In genomic region chr6:30958736-30959540, GRCm38 (mm10) we compare ENCODE assay signal across 8 mouse cellular contexts. TPM values are rescaled to one million over a fixed set of nuclear protein-coding genes. Genes with fewer than 3 reads are reported as not detected.
DNase-seq lines count a peak whose midpoint lies in the region; ATAC-seq and TF ChIP-seq lines count a peak whose summit lies in the region.
"Had no signal": no experiment of that assay in that cellular context is flagged by ENCODE, and none has a peak within 500 bp of the region (broad histone marks: within the 10 kb centered on the region; RNA-seq: fewer than 3 reads in every experiment).

Klf14 (minus strand) TSS chr6:30959078.

- H3K9ac ChIP-seq in ES-E14 (ENCODE audit: insufficient read depth, low read depth, low read length, poor library complexity, severe bottlenecking): peak within 1 kb of the TSS; percentile 39
- 0 out of 2 replicates have a peak within 1 kb of the TSS, but pooled peaks have one; percentile 22 for H3K9ac ChIP-seq in forebrain, embryonic 16.5 days (replicated peaks; ENCODE audit: low read depth, low read length)
- 0 out of 2 replicates have a peak within 1 kb of the TSS, but pooled peaks have one; percentile 24 for H3K9ac ChIP-seq in hindbrain, embryonic 16.5 days (ENCODE audit: low read depth, low read length)
- peak within 1 kb of the TSS; percentile 55 for H3K9ac ChIP-seq in lung, embryonic 16.5 days (ENCODE audit: low read length)
- H3K9ac ChIP-seq in stomach, embryonic 15.5 days: no peak within 1 kb of the TSS

- peak within 1 kb of the TSS; percentile 56 for H3K4me2 ChIP-seq in forebrain, embryonic 16.5 days (ENCODE audit: low read length)
- peak within 1 kb of the TSS; percentile 69 for H3K4me2 ChIP-seq in hindbrain, embryonic 16.5 days (ENCODE audit: low read length)
- peak within 1 kb of the TSS; percentile 93 for H3K4me2 ChIP-seq in lung, embryonic 16.5 days (ENCODE audit: low read depth, low read length)
- H3K4me2 ChIP-seq in stomach, embryonic 15.5 days: peak within 1 kb of the TSS; percentile 93

- no peak within 1 kb of the TSS for H3K27ac ChIP-seq in ES-E14 (ENCODE audit: insufficient read depth, low read depth, low read length, poor library complexity, severe bottlenecking)
- no peak within 1 kb of the TSS for H3K27ac ChIP-seq in forebrain, embryonic 16.5 days (ENCODE audit: low read length)
- H3K27ac ChIP-seq in hindbrain, embryonic 16.5 days (ENCODE audit: low read depth, low read length): no peak within 1 kb of the TSS
- no peak within 1 kb of the TSS for H3K27ac ChIP-seq in lung, embryonic 16.5 days (ENCODE audit: low read length)
- peak within 1 kb of the TSS; percentile 21; the same call in 1 of the 2 replicates for H3K27ac ChIP-seq in stomach, embryonic 15.5 days

- H3K9me3 ChIP-seq in ES-E14 (ENCODE audit: control insufficient read depth, insufficient read depth, low read depth, low read length): no peaks in the 10 kb centered on the region
- H3K9me3 ChIP-seq in forebrain, embryonic 16.5 days (ENCODE audit: control insufficient read depth, low read length): peaks cover 29% of the 10 kb centered on the region
- H3K9me3 ChIP-seq in hindbrain, embryonic 16.5 days (ENCODE audit: control insufficient read depth, low read length): peaks cover 39% of the 10 kb centered on the region
- peaks cover 24% of the 10 kb centered on the region for H3K9me3 ChIP-seq in lung, embryonic 16.5 days (ENCODE audit: control insufficient read depth, low read length)
- H3K9me3 ChIP-seq in stomach, embryonic 15.5 days: peaks cover 22% of the 10 kb centered on the region

- in situ Hi-C loops in ES-E14 (cut with MboI; ENCODE audit: low sequenced_read_pairs in 2 of 2, unreplicated experiment in 2 of 2): no loop called here

- under 1% methylated on average over 66 of the region's 75 CpGs for WGBS in forebrain, embryonic 16.5 days
- WGBS in hindbrain, embryonic 16.5 days: under 1% methylated on average over 50 of the region's 75 CpGs
- under 1% methylated on average over 73 of the region's 75 CpGs for WGBS in lung, embryonic 16.5 days
- under 1% methylated on average over 71 of the region's 75 CpGs for WGBS in stomach, embryonic 15.5 days

- peaks cover 61% of the 10 kb centered on the region for H3K27me3 ChIP-seq in forebrain, embryonic 16.5 days (replicated peaks; ENCODE audit: control insufficient read depth, insufficient read depth, low read length)
- H3K27me3 ChIP-seq in hindbrain, embryonic 16.5 days (replicated peaks; ENCODE audit: control insufficient read depth, insufficient read depth, low read length): peaks cover 39% of the 10 kb centered on the region
- H3K27me3 ChIP-seq in lung, embryonic 16.5 days (ENCODE audit: control insufficient read depth, insufficient read depth, low read depth, low read length): peaks cover 34% of the 10 kb centered on the region
- peaks cover 43% of the 10 kb centered on the region for H3K27me3 ChIP-seq in stomach, embryonic 15.5 days (replicated peaks)

- peak; percentile 20 for DNase-seq in ES-E14 (ENCODE audit: low read depth, low spot score)
- DNase-seq in adrenal gland, adult (ENCODE audit: inconsistent age in 2 of 2, low spot score in 1 of 2): peak; percentile 34 to 82
- no peak for DNase-seq in spleen, adult 12 weeks (ENCODE audit: low spot score)

- peaks cover 0 to 6% of the 10 kb centered on the region in 2 experiments; a peak in 1 of 4 replicates for H3K4me1 ChIP-seq in ES-E14 (ENCODE audit: control insufficient read depth in 2 of 2, insufficient read depth in 2 of 2, low read length in 2 of 2, poor library complexity in 1 of 2)
- 0 out of 2 replicates have a peak, but pooled peaks cover 3% of the 10 kb centered on the region for H3K4me1 ChIP-seq in forebrain, embryonic 16.5 days (replicated peaks; ENCODE audit: control insufficient read depth, insufficient read depth, low read length)
- no peaks in the 10 kb centered on the region; the same call in 1 of the 2 replicates for H3K4me1 ChIP-seq in hindbrain, embryonic 16.5 days (ENCODE audit: control insufficient read depth, insufficient read depth, low read depth, low read length)
- H3K4me1 ChIP-seq in lung, embryonic 16.5 days (replicated peaks; ENCODE audit: control insufficient read depth, insufficient read depth, low read length): peaks cover 5% of the 10 kb centered on the region; the same call in 1 of the 2 replicates
- 0 out of 2 replicates have a peak, but pooled peaks cover 5% of the 10 kb centered on the region for H3K4me1 ChIP-seq in stomach, embryonic 15.5 days

- no peak for ATAC-seq in forebrain, embryonic 16.5 days
- ATAC-seq in hindbrain, embryonic 16.5 days: 0 out of 2 replicates have a peak, but pooled peaks have one; percentile 24
- peak; percentile 47 for ATAC-seq in lung, embryonic 16.5 days (ENCODE audit: low read depth)
- ATAC-seq in stomach, embryonic 15.5 days (ENCODE audit: insufficient read depth, low FRiP score, low read depth): peak; percentile 47; the same call in 1 of the 2 replicates

- H3K4me3 ChIP-seq in ES-E14 (ENCODE audit: insufficient read depth in 1 of 2, low read depth in 1 of 2, low read length in 2 of 2, poor library complexity in 1 of 2, severe bottlenecking in 1 of 2): peak within 1 kb of the TSS; percentile 61 to 76
- peak within 1 kb of the TSS; percentile 48 for H3K4me3 ChIP-seq in forebrain, embryonic 16.5 days (replicated peaks; ENCODE audit: low read length)
- peak within 1 kb of the TSS; percentile 48 for H3K4me3 ChIP-seq in hindbrain, embryonic 16.5 days (ENCODE audit: low read length)
- peak within 1 kb of the TSS; percentile 59 for H3K4me3 ChIP-seq in lung, embryonic 16.5 days (ENCODE audit: low read length)
- peak within 1 kb of the TSS; percentile 54 for H3K4me3 ChIP-seq in stomach, embryonic 15.5 days (replicated peaks)

- no peaks in the 10 kb centered on the region for H3K36me3 ChIP-seq in ES-E14 (ENCODE audit: control insufficient read depth, insufficient read depth, low read length, poor library complexity, severe bottlenecking)
- H3K36me3 ChIP-seq in forebrain, embryonic 16.5 days (ENCODE audit: control insufficient read depth, insufficient read depth): peaks cover 5% of the 10 kb centered on the region
- H3K36me3 ChIP-seq in hindbrain, embryonic 16.5 days (ENCODE audit: control insufficient read depth, insufficient read depth, low read length): peaks cover 3% of the 10 kb centered on the region; the same call in 1 of the 2 replicates
- H3K36me3 ChIP-seq in lung, embryonic 16.5 days (ENCODE audit: control insufficient read depth, insufficient read depth, low read length): 0 out of 2 replicates have a peak, but pooled peaks cover 2% of the 10 kb centered on the region
- H3K36me3 ChIP-seq in stomach, embryonic 15.5 days: 0 out of 2 replicates have a peak, but pooled peaks cover 3% of the 10 kb centered on the region

TF ChIP-seq in ES-E14, 5 proteins besides CTCF, POLR2A, EP300 and RAD21:
- TF ChIP-seq CHD2 (IDR thresholded peaks at IDR 0.05; ENCODE audit: low read depth, low read length) (no peak), ZNF384 (IDR thresholded peaks at IDR 0.05; ENCODE audit: low read depth, low read length) (peak; percentile 92)

RNA-seq across cellular contexts. Expression of gene Klf14, which starts in this region (rescaled TPM):
- 0.11 and 0.13 TPM in 2 replicates for total RNA-seq in ES-E14 (2012; rRNA removed)
- polyA plus RNA-seq in forebrain, embryonic 16.5 days (2015; fragmentation: Nextera tagmentation; extraction: Ambion mirVana): 0.17 and 0.33 TPM in 2 replicates
- polyA plus RNA-seq in hindbrain, embryonic 16.5 days (2015; fragmentation: Nextera tagmentation; extraction: Ambion mirVana): 0.33 and 0.40 TPM in 2 replicates
- 1.5 and 2.0 TPM in 2 replicates for polyA plus RNA-seq in lung, embryonic 16.5 days (2015; fragmentation: Nextera tagmentation; extraction: Ambion mirVana)
- polyA plus RNA-seq in stomach, embryonic 15.5 days (2015; fragmentation: Nextera tagmentation; extraction: Ambion mirVana): 4.3 and 6.1 TPM in 2 replicates
- total RNA-seq: common myeloid progenitor, adult 5-6 weeks had no signal

Comparison
In these comparisons a context has a peak if more than half of its experiments do, and no peak if none do; other contexts are left out.
1. Peak in DNase-seq, H3K4me3 ChIP-seq and H3K9ac ChIP-seq in ES-E14; RNA of the gene not detected or under 1 TPM.
2. Peak in ATAC-seq, H3K4me3 ChIP-seq, H3K9ac ChIP-seq and H3K4me2 ChIP-seq in hindbrain, embryonic 16.5 days; RNA of the gene not detected or under 1 TPM.